Mouse (Mus musculus) telencephalon, adult 2 months (tissue): ENCODE data around the gene Sfxn1.

Experiments used
- DNase-seq: peaks from one replicate; pipeline ENCODE4 v3.0.0-alpha.2; 2011; ENCODE audit warnings: low read depth, low spot score

Sfxn1 gene

GRCm38 (mm10) chr13:54077470-54078174 lies 6.0 kb downstream of the Sfxn1 start:
- DNase-seq = no peak

GRCm38 (mm10) chr13:54079782-54080759 lies 8.4 kb downstream of the Sfxn1 start:
- DNase-seq = no peak

- no peak for DNase-seq
Observed at GRCm38 (mm10) chr13:54080785-54081184, 9.1 kb downstream of the Sfxn1 start.

- DNase-seq = no peak
Observed at GRCm38 (mm10) chr13:54082946-54083345, 11.3 kb downstream of the Sfxn1 start.

- DNase-seq = no peak
Observed at GRCm38 (mm10) chr13:54084178-54084577, 12.5 kb downstream of the Sfxn1 start.

GRCm38 (mm10) chr13:54084826-54085225 lies 13.2 kb downstream of the Sfxn1 start:
- DNase-seq = no peak

- DNase-seq = no peak
Observed at GRCm38 (mm10) chr13:54085266-54085665, 13.6 kb downstream of the Sfxn1 start.

- DNase-seq = no peak
Observed at GRCm38 (mm10) chr13:54091719-54092118, 20.1 kb downstream of the Sfxn1 start.

- no peak for DNase-seq
Observed at GRCm38 (mm10) chr13:54094349-54094748, 22.7 kb downstream of the Sfxn1 start.

- DNase-seq = no peak
Observed at GRCm38 (mm10) chr13:54094963-54095362, 23.3 kb downstream of the Sfxn1 start.

GRCm38 (mm10) chr13:54095721-54096120 lies 24.1 kb downstream of the Sfxn1 start:
- no peak for DNase-seq

- DNase-seq = no peak
Observed at GRCm38 (mm10) chr13:54097227-54097626, 25.6 kb downstream of the Sfxn1 start.

GRCm38 (mm10) chr13:54097797-54098196 lies 26.1 kb downstream of the Sfxn1 start:
- no peak for DNase-seq

- peak; percentile 98 for DNase-seq
Observed at GRCm38 (mm10) chr13:54101031-54101820, 29.6 kb downstream of the Sfxn1 start.

- no peak for DNase-seq
Observed at GRCm38 (mm10) chr13:54102061-54102460, 30.4 kb downstream of the Sfxn1 start.

- no peak for DNase-seq
Observed at GRCm38 (mm10) chr13:54103271-54103670, 31.6 kb downstream of the Sfxn1 start.

GRCm38 (mm10) chr13:54103866-54104265 lies 32.2 kb downstream of the Sfxn1 start:
- DNase-seq = no peak

GRCm38 (mm10) chr13:54113819-54114550 lies 42.3 kb downstream of the Sfxn1 start:
- peak; percentile 46 for DNase-seq

- DNase-seq = no peak
Observed at GRCm38 (mm10) chr13:54114931-54115330, 43.3 kb downstream of the Sfxn1 start.

- peak; percentile 44 for DNase-seq
Observed at GRCm38 (mm10) chr13:54115779-54116178, 44.1 kb downstream of the Sfxn1 start.

- DNase-seq = no peak
Observed at GRCm38 (mm10) chr13:54118355-54118754, 46.7 kb downstream of the Sfxn1 start.
